Mouse (Mus musculus) right cerebral cortex, postnatal 4 days (tissue): ENCODE data around the gene Afap1.
A peak's percentile ranks its signal among the peaks of the same experiment; 100 is the strongest.

Experiments
- DNase-seq: peaks from one replicate; pipeline ENCODE4 v3.0.0-alpha.2; 2022

The Afap1 gene

GRCm38 (mm10) chr5:35938249-35939223, 45.4 kb downstream of the Afap1 start:
- DNase-seq: no peak

- DNase-seq: no peak
Measured at GRCm38 (mm10) chr5:35939958-35940357, 46.8 kb downstream of the Afap1 start.

DNA sequence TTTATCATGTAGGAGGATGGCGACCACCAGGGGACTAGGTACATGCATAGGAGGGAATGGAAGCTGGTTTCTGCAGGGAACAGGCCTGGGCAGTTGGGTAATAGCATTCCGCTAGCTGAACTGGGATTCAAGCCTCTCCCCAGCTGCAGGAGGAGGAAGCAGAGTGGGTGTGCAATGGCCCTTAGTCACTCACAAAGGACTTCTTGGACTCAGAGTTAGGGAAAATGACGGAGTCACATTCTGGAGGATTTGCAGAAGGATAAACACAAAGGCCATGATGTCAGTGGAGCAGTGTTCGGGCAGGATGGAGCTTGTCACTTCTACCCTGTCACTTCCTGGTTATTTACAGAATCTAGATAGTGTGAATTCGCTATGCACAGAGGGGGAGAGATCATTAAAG, 50.4 kb downstream of the Afap1 start:
- no peak for DNase-seq

- no peak for DNase-seq
Measured at GRCm38 (mm10) chr5:35946841-35947240, 53.7 kb downstream of the Afap1 start.

- no peak for DNase-seq
Measured at GRCm38 (mm10) chr5:35947427-35947826, 54.3 kb downstream of the Afap1 start.

DNA sequence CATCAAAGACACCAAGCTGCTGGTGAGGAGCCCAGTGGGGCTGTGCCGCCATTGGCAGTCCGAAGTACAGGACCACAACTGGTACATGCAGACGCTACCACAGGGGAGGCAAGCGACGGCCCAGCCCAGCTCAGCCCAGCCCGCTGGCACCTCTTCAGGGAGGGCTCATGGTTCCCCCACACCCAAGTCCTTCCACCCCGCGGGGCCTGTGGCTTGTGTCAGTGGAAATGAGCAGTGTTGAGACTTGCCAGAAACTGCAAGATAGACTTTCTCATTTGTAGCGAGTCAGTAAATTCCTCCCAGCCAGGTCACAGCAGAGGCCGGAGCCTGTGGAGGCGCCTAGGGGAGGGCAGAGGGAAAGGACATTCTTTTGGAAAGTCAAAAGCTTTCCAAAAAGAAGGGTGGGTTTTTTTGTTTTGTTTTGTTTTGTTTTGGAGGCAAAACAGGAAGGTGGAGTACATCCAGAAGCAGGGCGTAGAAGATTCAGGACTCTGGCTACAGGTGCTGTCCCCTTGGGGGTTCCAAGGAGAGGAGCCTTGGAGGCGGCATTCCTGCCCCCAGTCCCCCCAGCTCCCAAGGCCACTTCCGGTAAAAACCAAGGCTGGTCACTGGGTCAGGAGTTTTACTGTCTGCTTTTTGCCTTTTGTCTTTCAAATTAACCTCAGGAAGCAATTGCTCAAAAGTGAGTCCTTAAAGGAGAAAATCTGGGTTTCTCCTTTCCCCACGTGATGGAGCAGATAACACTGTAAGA, 55.3 kb downstream of the Afap1 start:
- DNase-seq: no peak

DNA sequence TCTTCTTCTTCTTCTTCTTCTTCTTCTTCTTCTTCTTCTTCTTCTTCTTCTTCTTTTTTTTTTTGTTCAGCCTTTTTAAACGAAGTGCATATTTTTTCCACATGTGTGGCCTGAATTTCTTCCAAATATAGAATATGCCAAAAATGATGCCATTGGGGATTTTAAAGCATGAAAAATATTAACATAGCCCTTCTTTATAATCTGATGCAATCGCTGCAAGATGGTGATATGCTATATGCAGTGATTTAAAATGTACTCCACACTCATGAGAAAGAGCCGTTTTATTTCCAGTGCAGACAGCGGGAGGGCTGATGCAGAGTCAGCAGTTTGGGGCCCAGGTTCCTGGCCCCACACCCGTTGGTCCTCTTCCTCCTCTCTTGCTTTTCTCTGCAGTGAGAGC, 55.9 kb downstream of the Afap1 start:
- DNase-seq: no peak

GRCm38 (mm10) chr5:35950504-35950903, 57.4 kb downstream of the Afap1 start:
- no peak for DNase-seq

GRCm38 (mm10) chr5:35954055-35954718, 61.1 kb downstream of the Afap1 start:
- no peak for DNase-seq

- no peak for DNase-seq
Measured at GRCm38 (mm10) chr5:35956268-35956667, 63.1 kb downstream of the Afap1 start.

DNA sequence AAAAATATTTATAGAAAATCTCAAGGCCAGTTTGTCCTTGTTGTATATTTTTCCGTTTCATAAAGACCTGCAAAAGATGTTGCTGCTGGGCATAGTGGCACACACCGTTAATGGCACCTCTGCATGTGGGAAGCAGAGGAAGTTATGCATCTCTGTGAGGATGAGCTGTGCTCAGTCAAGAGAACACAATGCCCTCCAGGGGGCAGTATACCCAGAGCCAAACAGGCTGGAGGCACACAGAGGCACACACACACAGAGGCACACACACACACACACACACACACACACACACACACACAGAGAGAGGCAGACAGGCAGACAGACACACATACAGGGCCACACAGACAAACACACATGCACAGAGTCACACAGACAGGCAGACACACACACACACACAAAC, 65.6 kb downstream of the Afap1 start:
- peak; percentile 43 for DNase-seq

- DNase-seq: no peak
Measured at GRCm38 (mm10) chr5:35960168-35960567, 67.0 kb downstream of the Afap1 start.

GRCm38 (mm10) chr5:35961271-35961670, 68.2 kb downstream of the Afap1 start:
- DNase-seq: no peak

GRCm38 (mm10) chr5:35963635-35964034, 70.5 kb downstream of the Afap1 start:
- DNase-seq: no peak

GRCm38 (mm10) chr5:35965036-35965435, 71.9 kb downstream of the Afap1 start:
- no peak for DNase-seq

- DNase-seq: no peak
Measured at GRCm38 (mm10) chr5:35969857-35970256, 76.7 kb downstream of the Afap1 start.

DNA sequence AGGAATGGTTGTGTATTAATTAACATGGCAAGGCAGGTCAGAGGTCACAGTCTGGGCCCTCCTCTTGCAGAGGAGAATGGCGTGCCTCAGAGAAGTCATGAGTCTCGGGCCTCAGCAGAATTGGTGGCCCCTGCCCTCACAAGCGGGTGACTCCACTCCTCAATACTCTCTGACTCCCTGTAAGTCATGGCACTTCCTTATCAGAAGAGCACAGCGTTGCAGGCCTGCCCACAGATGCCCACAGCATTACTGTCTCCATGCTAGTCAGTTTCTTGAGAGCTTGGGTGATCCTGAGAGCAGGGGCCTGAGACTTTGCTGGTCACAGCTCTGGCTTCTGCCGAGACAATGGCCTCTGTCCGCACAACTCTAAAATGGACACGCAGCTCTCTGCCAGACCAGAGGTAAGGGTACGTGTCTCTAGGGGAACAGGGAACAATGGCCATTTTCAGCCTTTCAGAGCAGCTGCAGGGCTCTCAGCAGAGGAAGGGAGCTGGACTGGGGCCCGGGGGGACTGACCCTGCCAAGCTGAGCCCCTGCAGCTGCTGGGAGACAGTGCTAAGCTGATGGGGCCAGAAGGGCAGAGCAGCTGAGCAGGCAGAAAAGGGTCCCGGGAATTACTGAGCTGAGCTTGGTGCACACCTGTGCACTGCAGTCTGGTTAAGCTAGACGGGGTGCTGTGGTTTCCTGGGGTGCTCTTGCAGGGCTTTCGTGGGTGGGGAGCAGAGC, 77.4 kb downstream of the Afap1 start:
- peak; percentile 59 for DNase-seq

DNA sequence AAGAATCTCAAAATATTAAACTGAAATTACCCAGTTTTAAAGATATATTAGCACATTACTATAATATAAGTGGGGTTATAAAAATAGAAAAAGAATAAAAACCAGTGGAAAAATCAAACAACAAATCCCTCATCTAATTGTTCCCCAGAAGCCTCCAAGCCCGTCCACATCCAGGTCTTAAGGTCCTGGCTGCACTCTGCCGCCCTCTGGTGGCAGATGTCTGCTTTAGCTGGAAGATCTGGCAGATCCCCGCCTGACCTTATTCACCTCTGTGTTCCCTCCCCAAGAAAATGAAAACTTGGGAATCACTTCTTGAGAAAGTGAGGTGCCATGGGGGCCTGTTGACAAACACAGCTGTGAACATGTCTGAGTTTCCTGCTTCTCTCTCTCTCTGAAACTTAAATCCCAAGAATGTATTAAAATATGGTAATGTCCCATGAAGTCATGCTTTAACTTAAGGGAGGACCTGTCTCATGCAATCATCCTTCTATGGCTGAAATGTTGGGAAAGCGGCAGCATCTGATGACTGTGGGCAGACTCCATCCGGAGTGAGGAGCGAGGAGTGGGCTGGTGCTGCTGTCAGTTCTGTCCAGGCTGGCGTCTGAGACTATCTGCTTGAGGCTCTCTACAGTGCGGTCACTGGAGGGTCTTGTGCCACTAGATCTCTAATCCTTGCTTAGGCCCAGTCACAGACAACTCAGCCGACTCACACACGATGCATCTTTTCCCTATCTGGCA, 78.9 kb downstream of the Afap1 start:
- DNase-seq: peak; percentile 72

GRCm38 (mm10) chr5:35972739-35973138, 79.6 kb downstream of the Afap1 start:
- no peak for DNase-seq

DNA sequence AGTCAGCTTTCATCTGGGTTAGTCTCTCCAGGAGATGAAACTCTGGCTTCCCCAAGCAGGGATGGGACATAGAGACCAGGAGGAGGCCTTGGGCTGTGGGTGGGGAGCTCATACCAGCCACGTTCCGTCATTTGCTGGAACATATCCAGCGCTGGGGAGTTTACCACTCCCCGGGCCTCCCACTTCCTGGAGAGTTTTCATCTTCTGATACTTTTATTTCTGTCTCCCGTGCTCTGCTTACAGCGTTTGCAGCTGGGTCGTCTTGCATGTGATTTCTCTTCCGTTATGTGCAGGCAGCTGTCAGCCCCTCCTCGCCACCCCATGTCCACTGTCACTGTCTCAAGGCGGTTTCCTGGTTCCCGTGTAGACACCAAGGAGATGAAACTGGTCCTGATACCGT, 80.7 kb downstream of the Afap1 start:
- no peak for DNase-seq

DNA sequence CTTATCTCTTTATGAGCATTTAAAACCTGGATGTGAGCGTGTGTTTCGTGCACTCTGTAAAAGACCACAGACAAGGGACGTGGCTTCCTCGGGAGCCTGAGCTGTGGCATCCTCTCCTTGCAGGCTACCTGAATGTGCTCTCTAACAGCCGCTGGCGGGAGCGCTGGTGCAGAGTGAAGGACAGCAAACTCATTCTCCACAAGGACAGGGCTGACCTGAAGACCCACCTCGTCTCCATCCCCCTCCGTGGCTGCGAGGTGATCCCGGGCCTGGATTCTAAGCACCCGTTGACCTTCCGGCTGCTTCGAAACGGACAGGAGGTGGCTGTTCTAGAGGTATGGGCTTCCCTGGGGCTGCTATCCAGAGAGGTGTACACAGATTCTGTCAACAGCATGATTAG, 81.1 kb downstream of the Afap1 start:
- DNase-seq: no peak

GRCm38 (mm10) chr5:35975681-35976080, 82.6 kb downstream of the Afap1 start:
- peak; percentile 88 for DNase-seq
